Mouse (Mus musculus) brain, embryonic 14.5 days (tissue): Measurements from ENCODE around the gene Il1rn. TPM values are rescaled to one million over a fixed set of nuclear protein-coding genes. Genes with fewer than 3 reads are reported as not detected.

Source experiments
- DNase-seq: peaks from one replicate; pipeline ENCODE4 v3.0.0-alpha.2; 2011; ENCODE audit warnings: low read depth
- CTCF ChIP-seq: fragments of 200-500 bp; IDR thresholded peaks from 2 replicates; pipeline ENCODE4 v1.5.1; 2012; ENCODE audit warnings: inconsistent platforms, mild to moderate bottlenecking, moderate library complexity, borderline replicate concordance; ENCODE audit not compliant: insufficient read depth, insufficient read length; ENCODE audit errors: extremely low read depth
- POLR2A ChIP-seq: fragments of 200-500 bp; IDR thresholded peaks from 2 replicates; pipeline ENCODE4 v1.6.1; 2012; ENCODE audit warnings: mild to moderate bottlenecking, inconsistent platforms, borderline replicate concordance; ENCODE audit not compliant: poor library complexity, insufficient read depth, insufficient read length, severe bottlenecking; ENCODE audit errors: extremely low read depth
- polyA plus RNA-seq: library from polyadenylated mRNA; depleted of rRNA; stranded (reverse); fragments of >200 nt; gene quantifications from 2 replicates; pipeline ENCODE4 v1.2.3, GENCODE M21; 2012; rRNA removed

Il1rn gene
- polyA plus RNA-seq, 1 experiment: 0.08 TPM

DNA sequence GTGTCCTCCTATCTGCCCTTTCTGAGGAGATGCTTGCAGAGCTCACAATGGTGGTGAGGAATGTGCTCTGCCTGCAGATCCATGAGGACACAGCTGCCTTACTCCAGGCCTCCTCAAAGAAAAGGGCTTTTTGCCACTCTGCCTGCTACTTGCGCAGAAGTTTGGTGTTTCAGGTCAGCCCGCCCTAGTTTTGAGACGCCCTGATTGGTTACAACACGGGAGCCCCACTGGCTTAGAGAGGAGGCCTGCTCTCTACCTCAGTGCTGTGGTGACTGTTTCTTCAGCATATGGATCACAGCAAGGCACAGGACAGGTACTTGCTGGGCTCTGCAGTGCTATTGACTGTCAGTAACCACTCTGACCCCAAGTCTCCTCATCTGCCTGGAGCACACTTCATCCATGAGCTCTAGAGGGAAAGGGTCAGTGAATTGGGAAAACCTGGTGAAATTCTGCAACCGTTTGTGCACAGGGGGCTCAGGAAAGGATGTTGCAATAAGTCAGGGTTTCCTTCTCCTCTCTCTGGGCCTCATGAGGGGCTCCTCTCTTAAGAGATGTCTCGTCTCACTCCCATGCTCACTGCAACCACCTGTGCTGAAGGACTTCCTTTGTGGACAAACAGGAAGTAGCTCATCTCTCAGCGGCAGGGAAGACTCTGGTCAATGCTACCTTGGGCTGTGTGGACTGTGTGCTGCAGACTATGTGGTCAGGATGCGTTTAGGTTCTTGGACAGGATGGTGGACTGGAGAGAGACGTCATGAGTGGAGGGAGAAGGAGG is 46.0 kb downstream of the Il1rn start:
- TF ChIP-seq CTCF (no peak), POLR2A (no peak)

DNA sequence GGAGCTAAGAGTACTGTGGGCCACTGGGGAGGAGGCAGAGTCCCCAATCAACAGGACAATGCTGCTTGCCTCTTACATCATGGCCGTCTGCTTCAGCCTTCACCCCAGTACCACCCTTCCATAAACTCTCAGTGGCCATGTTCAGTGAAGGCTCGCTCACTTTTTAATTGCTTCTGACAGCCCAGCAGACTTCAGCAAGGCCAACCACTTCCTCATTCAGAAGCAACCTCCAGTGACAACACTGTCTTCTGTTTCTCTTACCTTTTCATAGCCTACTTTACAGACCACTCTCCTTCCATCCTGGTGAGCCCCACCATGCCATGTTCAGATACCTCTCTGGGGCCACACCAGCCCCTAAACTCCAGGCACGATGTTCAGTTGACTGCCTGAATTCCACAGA is 47.0 kb downstream of the Il1rn start:
- no peak for DNase-seq
- TF ChIP-seq CTCF: no peak
- TF ChIP-seq POLR2A: no peak

More for the DNA sequence above, 46.0 kb downstream of the Il1rn start:
- no peak for DNase-seq

DNA sequence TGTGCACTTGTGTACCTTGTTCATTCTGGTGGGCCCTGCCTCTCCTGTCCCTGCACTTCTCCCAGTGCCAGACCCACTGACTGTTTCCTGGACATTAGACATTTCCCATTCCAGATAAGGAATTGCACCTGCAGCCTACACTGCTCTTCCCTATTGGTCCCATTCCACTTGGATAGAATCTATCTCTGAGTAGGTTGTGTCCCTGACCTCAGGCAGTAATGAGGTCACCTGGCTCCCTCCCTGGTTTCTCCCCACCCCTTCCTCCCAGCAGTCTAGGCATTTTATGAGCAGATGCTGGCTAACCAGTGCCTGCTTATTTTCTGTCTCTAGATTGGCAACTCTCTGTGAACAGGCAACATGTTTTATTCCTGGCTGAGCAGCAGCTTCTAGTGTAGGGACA is 47.7 kb downstream of the Il1rn start:
- TF ChIP-seq POLR2A: no peak
- TF ChIP-seq CTCF: no peak
- DNase-seq: no peak

DNA sequence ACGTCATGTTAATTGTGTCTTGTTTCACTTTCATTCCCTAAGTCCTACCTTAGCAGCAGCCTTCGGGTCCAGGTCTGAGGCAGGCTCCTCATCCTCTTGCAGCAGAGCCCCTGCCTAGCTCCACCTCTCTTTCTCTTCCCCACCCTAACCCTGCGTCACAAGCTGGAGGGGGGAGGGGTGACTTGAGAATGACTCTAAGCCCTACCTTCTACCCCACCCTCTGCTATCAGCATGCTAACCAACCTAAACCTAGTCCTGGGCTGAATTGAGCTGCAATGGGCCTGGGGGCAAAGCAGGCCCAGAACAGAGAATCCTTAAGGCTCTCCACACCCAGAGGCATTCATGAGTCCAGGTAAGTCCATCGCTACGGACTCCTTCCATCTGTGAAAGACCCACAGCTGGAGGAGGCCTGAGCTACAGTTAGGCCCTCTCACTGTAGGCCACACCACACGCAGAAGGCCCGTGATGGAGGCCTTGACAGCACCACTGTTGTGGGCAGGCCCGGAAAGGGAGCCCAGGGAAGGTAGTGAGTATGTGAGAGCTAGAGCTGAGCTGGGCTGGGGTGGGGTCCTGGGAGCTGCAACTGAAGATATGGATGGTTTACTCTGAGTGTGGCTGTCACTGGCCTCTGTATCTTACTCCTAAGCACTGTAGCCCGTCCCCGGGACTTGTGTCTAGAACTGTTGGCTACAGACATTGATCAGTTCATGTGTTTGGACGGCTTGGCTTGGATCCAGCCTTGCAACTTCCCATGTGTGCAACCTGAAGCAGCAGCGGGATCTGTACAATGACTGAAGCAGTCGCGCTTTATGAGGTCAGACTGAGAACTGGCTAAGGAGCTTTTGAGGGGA is 48.7 kb downstream of the Il1rn start:
- no peak for TF ChIP-seq CTCF
- TF ChIP-seq POLR2A: no peak

DNA sequence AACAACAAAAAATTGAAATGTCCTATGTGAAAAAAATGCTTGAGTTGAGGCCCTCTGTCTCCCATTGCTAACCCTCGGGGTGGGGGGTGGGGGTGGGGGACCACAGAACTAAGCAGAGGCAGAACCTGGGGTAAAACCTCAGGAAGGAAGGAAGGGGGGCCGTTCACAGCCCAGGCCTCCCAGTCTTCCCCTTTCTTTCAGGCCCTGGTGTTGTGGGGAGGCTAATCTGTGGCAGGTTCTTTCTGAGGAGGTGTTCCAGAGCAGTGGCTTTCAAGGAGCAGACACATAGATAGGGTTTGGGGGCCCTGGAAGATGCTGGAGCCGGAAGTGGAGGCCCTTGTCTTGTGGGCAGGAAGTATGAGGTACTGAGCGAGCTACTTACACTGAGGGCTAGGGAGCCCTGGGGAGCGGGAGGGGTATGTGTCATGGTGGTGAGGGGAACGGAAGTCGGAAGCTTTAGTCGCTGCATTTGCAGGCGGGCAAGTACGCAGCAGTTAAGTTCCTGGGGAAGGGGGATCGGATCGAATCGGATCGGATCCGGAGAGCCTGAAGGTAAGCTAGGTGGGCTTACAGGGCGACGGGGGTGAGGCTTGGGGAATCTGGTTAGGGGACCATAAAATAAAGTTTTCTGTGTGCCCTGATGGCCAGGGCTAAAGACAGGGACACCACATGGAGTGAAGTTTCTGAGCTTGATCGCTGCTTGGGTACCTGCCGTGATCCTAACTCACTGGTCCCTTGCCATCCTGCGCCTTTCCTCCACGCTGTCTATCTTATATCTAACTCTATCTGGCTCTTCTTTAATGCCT is 49.7 kb downstream of the Il1rn start:
- TF ChIP-seq POLR2A (no peak), CTCF (no peak)
- DNase-seq: no peak

More for the DNA sequence above, 48.7 kb downstream of the Il1rn start:
- no peak for DNase-seq

DNA sequence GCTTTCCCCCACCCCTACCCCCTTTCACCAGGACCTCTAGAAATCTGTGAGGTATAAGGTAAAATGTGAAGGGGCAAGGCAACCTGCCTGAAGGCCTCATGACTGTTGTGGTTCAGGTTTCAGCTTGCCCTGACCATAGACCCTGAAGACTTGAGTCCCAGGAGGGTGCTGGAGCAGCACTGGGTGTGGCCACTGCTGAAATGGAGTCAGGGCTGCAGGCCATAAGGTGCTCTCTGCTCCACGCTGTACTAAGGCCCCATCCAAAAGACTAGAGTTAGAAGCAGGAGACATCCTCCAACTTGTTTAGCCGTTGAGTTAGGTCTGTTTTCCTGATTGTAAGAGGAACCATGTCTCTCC is 50.3 kb downstream of the Il1rn start:
- no peak for TF ChIP-seq CTCF
- no peak for TF ChIP-seq POLR2A

DNA sequence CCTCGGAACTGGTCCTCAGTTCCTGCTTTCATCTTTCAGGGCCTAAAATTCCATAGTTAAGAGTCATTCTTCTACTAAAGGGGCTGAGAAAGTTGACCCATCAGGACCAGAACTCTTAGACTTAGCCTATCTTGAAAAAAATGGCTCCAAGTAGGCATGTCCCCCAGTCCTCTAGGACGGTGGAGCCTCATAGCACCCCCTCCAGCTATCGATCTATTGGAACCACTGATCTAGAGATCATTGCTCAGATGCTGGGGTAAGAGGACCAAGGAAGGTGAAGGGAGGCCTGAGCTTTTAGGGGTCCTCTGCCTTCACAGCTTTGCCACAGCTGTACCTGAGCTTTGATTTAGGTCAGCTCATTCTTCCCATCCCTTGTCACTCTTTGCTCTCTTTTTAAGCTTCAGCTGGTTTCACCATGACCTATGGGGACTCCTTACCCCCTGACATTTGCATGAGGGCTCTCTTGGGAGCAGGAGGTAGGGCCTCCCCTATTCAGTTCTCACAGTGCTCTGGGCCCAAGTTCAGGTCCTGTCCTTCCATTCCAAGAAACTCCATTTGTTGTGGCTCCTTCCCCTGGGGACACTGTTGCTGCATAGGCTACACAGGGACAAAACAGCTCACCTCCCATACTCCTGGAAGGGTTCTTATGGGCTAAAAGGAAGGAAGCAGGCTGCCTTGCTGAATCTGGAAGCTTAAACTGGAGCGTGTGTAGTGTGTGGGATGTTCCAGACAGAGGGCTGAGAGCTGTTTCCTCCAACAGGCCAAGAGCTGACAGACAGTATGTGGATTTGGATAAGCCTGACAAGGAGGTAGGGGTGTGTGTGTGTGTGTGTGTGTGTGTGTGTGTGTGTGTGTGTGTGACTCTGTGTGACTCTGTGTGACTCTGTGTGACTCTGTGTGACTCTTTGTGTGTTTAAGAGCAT is 51.0 kb downstream of the Il1rn start:
- DNase-seq: no peak

More for the DNA sequence above, 50.3 kb downstream of the Il1rn start:
- DNase-seq: no peak

DNA sequence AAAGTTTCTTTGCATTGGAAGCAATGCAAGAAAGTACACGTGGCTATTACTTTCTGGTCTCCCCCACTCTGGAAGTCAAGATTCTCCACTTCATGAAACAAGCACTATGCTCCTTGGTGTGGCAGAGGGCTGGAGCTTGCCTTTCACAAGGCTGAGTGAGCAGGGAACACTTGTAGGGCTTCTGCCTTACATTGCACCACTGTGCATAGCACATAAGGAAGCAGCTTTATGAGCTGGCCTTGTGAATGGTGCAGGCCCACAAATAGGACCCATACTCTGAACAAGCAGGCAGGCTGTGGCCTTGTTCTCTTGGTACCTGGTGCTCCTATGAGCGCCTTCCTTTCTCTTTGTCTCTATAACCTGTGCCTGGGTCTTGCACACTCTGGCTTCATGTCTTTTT is 56.6 kb downstream of the Il1rn start:
- no peak for DNase-seq
- no peak for TF ChIP-seq POLR2A
- no peak for TF ChIP-seq CTCF

More for the DNA sequence above, 51.0 kb downstream of the Il1rn start:
- TF ChIP-seq POLR2A (no peak), CTCF (no peak)

DNA sequence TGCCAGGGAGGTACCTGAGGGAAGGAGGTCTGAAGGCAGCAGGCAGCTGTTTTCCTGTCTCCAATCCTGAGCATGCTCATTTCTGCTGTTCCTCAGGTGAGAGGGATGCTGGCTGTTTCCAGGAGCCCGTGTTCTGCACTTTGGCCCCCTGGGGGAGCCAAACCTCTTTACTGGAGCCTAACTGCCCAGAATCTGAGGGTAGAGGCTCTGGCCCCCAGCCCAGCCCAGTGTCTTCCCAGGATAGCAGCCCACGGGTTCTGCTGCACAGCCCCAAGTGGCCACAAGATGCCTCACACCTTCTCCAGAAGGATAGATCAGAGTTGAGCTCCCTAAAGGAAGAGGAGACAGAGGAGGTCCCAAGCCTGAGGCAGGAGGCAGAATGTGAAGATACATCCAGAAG is 60.5 kb downstream of the Il1rn start:
- TF ChIP-seq POLR2A: no peak
- TF ChIP-seq CTCF: no peak; the same call in 1 of the 2 replicates
- DNase-seq: no peak

DNA sequence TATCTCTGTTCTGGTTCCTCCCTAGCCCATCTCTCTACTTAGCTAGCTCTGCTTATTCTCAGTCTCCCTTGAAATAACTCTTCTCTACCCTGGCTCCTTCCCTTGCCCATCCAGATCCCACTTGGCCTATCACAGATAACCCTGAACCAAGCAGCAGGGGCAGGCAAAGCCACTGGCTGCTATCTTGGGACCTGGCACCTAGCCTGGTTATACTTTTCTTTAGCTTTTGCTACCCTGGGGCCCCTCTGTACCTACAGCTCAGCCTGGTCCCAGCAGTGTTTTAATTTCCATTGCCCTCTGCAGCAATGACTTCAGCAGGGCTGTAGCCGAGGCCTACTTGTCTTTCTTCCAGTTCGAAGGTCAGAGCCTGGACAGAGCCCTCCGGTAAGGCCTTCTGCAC is 64.1 kb downstream of the Il1rn start:
- TF ChIP-seq CTCF (no peak), POLR2A (no peak)
- no peak for DNase-seq

Other genes starting within 250 kb of the Il1rn start
- not detected in 2 replicates for gene Tbpl2, start 240.3 kb upstream of the Il1rn start, polyA plus RNA-seq
- not detected in 2 replicates for gene Il1f8, start 183.7 kb upstream of the Il1rn start, polyA plus RNA-seq
- gene Il1f9, start 150.4 kb upstream of the Il1rn start, polyA plus RNA-seq: not detected in 2 replicates
- not detected in 2 replicates for gene Il1f6, start 121.4 kb upstream of the Il1rn start, polyA plus RNA-seq
- gene Il1f5, start 59.9 kb upstream of the Il1rn start, polyA plus RNA-seq: 0.07 TPM in 1 of 2 replicates, not detected in the other
- gene Il1f10, start 45.7 kb upstream of the Il1rn start, polyA plus RNA-seq: not detected in 2 replicates
- 0.42 and 0.53 TPM in 2 replicates for gene Psd4, start 30.7 kb downstream of the Il1rn start, polyA plus RNA-seq
- 1.9 and 9.4 TPM in 2 replicates for gene Pax8, start 138.7 kb downstream of the Il1rn start, polyA plus RNA-seq